Mouse (Mus musculus) small intestine, adult 2 months (tissue): ENCODE results near the gene Dram1.

ENCODE experiments used
- CTCF ChIP-seq: fragments of 200-500 bp; IDR thresholded peaks from 2 replicates; pipeline ENCODE4 v1.5.1; 2012; ENCODE audit warnings: low read depth, mild to moderate bottlenecking, control low read depth, inconsistent platforms, low read length, moderate library complexity, mixed read lengths; ENCODE audit not compliant: insufficient replicate concordance, insufficient read length; ENCODE audit errors: extremely low read depth
- POLR2A ChIP-seq: fragments of 200-500 bp; IDR thresholded peaks from 2 replicates; pipeline ENCODE4 v1.6.1; 2012; ENCODE audit warnings: low read depth, mild to moderate bottlenecking, control low read depth, inconsistent platforms, low read length, moderate library complexity

DNA sequence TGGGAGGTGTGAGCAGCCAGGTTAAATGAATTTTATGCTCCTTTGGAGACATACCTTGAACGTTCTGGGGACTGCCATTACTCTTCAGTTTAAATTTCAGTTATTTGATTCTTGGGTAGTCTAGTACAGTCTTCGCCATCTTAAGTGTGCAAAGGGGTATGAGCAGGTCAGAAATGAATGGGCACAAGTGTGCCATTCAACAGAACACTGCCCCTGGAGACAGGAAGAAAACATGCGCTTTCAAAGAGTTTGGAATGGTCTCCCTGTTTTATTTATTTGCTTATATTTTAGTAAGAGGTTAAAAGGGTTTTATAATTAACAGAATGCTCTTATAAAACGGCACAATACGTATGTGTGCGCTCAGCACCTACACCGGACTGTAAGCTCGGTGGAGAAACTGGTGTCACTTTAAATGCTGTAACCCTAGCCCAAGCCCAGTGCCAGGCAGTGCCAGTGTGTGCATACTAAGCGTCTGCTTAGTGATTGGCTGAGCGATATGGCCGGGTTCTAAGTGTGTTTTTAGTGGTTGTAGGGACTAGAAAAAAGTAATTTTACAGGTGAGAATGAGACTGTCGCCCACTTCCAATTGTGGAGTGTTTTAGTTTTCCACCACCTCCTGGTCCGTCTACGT lies 1.7 kb upstream of the Dram1 start:
- TF ChIP-seq POLR2A (no peak), CTCF (no peak)
